Mouse (Mus musculus): ENCODE results near the gene Kcne3.
A peak's percentile ranks its signal among the peaks of the same experiment; 100 is the strongest.

Kcne3 gene

GRCm38 (mm10) chr7:100176269-100176668 is at the start of gene Kcne3:
Gene Kcne3 (plus strand): TSS chr7:100176502.
- no peak for DNase-seq (ENCODE audit: low read depth, low spot score)

DNA sequence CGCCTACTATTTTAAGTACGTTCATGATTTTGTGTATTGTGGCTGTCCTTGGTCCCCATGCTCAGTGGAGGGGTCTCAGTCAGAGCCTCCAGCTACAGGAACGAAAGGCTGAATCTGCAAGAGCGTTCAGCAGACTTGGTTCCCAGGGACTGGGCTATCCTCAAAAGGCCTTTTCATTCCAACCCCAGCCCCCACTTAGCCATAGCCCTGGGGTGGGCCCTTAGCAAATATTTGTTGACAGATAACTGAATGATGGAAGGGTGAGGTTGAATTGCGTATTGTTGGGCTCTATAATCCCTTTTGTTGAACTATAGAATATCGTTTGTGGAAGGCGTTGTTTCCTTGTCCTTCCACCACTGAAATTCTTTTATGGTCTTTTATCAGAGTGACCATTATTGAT is 49.8 kb upstream of the Kcne3 start:
- DNase-seq (ENCODE audit: low read depth, low spot score) = no peak

DNA sequence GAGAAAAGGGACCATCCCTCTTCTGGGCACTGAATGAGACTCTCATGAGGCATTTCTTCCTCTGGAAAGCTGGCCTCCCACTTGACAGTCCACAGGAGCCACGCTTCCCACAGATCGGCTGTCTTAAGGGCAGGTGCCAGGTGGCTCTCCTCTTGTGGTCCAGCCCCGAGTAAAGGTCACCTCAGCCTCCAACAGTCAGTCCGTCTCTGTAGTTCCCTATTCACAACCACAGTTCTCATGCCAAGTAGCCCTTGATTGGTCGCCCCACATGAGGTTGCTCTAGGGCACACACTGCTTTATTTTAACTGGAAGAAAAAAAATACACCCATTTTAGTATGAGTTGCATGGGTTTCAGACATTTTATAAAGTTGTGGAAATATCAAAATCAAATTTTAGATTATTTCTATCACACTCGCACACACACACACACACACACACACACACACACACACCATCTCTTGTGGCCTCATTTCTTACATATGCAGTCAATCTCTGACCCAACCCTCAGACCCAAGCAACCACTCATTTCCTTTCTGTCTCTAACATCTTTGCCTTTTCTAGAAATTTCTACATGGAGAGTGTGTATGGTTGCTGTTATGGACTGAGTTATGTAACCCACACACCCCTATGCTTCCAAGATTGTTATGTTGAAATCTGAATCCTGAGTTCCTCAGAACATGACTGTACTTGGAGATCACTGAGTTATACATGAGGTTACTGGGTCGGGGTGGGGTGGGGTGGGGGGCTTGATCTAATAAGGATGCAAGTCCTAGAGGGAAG is 47.9 kb upstream of the Kcne3 start:
- DNase-seq (ENCODE audit: low read depth, low spot score) = no peak

DNA sequence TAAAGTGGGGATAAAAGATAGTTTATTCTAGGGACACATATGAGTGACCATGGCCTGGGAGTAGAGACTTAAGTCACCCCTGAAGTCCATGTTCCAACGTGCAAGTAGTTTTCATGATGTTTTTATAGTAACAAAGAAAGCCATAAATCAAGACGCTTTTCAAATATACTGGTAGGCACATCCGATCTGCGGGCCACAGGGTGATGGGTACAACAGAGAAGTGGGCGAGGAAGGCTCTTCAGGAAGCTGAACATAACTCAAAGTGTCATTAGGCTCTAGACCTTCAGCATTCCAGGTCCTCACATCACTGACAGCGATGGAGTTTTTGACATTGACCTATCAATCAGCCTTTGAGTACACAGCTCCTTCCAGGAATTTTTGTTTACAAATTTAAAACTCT is 45.7 kb upstream of the Kcne3 start:
- no peak for DNase-seq (ENCODE audit: low read depth, low spot score)

- DNase-seq (ENCODE audit: low read depth, low spot score) = no peak
Measured at GRCm38 (mm10) chr7:100132379-100132778, 43.9 kb upstream of the Kcne3 start.

DNA sequence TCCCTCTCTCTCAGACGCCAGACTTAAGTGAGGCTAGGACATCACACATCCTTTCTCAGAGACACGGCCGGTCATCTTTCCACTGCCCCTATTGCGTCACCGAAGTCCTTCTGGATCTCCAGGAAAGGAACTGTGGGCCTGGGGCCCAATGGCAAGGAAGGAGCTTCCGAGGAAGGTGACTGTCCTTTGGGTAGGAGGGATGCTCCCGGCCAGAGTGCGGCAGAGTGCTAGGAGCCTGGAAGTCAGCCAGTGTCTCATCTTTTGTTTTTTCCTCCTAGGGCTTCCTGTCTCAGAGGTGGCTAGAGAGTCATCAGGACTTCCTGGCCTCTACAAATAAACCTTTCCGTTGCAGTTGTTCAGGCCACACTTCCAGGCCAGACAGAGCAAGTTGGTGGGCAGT is 39.3 kb upstream of the Kcne3 start:
- DNase-seq (ENCODE audit: low read depth, low spot score) = no peak

- no peak for DNase-seq (ENCODE audit: low read depth, low spot score)
Measured at GRCm38 (mm10) chr7:100138075-100138474, 38.2 kb upstream of the Kcne3 start.

DNA sequence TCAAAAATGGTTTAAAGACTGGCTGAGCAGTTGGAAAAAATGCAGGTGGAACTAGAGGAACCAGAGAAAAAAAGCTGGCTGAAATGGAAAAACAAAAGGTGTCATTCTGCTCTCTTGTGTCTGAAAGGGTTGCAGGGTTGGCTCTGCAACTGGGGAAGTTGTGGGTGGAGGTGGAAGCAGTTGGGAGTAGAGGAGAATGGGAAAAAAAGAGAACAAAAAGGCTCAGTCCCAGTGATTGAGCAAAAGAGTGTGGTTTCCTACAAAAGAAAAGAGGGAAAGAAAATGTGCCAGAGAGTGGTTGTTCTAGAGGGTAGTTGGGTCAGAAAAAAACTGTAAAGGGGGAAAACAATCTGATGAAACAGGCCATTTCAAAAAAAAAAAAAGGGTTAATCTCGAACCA is 35.7 kb upstream of the Kcne3 start:
- DNase-seq (ENCODE audit: low read depth, low spot score) = no peak

- DNase-seq (ENCODE audit: low read depth, low spot score) = no peak
Measured at GRCm38 (mm10) chr7:100148586-100148985, 27.7 kb upstream of the Kcne3 start.

GRCm38 (mm10) chr7:100150086-100150485 is 26.2 kb upstream of the Kcne3 start:
- DNase-seq (ENCODE audit: low read depth, low spot score) = no peak

DNA sequence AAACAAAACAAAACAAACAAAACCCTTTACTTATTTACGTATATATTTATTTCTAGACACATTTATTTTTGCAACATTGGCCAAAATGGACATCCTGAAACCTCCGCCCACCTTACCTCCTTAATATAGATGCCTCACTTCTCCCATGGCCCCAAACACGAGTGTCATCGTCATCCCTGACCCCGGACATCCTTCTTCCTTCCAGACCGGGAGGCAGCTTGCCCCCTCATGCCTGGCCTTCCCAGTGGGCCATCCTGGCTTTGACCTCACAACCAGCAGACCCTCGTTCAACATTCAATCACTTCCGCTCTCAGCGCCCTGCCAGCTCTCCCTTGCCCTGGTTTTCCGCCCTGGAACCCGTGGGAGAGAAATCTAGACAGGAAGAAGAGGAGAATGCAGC is 25.7 kb upstream of the Kcne3 start:
- DNase-seq (ENCODE audit: low read depth, low spot score) = no peak

- DNase-seq (ENCODE audit: low read depth, low spot score) = no peak
Measured at GRCm38 (mm10) chr7:100157669-100158068, 18.6 kb upstream of the Kcne3 start.

GRCm38 (mm10) chr7:100159105-100159841 is 17.0 kb upstream of the Kcne3 start, which contains the start of gene Lipt2:
Gene Lipt2 (plus strand): TSS chr7:100159277.
- peak; percentile 73 for DNase-seq (ENCODE audit: low read depth, low spot score)

DNA sequence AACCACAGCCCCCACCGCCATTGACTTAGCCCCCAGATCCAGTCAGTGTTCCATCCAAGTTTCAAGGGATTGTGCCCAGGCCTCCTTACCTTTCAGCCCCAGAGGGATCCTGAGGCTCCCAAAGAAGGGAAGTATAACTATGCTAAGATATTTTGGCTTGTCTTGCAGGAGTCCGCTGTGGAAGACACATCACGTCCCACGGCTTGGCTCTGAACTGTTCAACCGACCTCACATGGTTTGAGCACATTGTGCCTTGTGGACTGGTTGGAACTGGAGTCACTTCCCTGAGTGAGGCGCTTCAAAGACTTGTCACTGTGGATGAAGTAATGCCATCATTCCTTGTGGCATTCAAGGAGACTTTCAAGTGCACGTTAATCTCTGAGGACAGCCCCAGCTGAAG is 16.3 kb upstream of the Kcne3 start:
- no peak for DNase-seq (ENCODE audit: low read depth, low spot score)

DNA sequence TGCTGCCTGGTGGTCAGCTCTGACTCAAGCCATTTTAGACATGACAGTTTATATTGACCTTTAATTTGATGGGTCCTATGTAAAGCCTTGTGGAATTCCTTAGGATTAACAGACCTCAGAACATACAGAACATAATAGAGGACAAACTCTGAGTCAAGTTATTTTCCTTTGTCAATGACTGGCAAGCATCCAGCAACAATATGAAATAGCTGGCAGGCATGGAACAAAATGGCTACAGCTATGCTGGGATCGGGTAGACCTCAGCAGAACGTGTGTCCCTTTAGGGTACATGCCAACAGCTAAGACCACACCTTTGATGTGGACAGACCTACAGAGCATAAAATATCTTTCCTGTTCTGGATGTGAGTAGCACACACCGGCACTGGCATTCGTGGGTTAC is 12.8 kb upstream of the Kcne3 start:
- DNase-seq (ENCODE audit: low read depth, low spot score) = no peak

- DNase-seq (ENCODE audit: low read depth, low spot score) = no peak
Measured at GRCm38 (mm10) chr7:100168654-100169053, 7.6 kb upstream of the Kcne3 start.

DNA sequence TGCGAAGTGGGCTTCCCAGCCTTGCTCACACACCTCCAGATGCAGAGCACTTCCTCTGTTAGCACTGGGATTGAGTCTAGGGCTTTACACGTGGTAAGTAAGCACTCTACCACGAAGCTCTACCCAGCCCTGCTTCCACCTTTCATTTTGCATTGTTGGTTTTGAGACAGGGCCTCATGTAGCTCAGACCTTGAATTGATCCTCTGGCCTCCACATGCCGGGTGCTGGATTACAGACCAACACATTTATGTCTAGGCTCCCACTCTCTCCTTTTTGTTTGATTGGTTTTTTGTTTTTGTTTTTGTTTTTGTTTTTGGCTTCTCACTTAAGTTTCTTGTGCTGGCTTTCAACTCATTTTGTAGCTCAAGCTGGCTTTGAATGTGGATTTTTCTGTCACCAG is 5.5 kb upstream of the Kcne3 start:
- no peak for DNase-seq (ENCODE audit: low read depth, low spot score)

DNA sequence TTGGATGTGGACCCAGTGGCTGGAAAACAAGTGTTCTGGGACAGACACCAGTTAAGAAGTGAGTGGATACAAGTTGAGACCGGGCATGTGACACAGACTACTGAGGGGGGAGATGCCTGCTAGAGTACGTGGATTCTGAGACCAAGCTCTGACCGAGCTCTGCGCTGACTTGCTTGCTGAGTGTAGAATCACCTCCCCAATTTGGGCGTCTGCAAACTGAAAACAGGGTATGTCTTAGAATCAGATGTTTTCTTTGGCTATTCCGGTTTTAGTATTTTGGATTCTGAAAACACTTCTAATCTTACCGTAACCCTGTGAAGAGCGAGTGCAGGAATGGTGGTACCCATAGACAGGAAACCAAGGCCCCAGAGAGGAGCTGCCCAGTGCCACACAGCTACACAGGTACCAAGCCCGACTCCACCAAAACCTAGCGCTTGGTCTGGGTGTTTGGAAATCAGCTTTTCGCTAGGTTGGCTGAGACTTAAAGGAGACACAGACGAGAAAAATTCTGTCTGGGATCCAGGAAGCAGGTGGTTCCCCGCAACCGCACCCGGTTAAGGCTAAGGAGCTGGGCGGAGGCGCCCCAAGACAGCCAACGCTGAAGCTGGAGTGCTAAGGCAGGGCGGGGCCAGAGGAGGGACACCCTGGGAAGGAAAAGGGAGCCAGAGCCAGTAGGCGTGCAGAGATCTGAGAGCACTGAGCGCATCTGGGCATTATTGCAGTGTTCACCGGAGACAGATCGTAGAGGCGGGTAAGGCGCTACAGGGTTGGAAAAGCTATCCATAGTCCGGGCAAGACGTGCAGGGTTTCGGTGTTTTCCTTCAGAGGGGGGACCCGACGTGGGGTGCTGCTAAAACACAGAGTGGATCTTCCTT is 2.0 kb downstream of the Kcne3 start:
- DNase-seq (ENCODE audit: low read depth, low spot score) = no peak

- DNase-seq (ENCODE audit: low read depth, low spot score) = no peak
Measured at GRCm38 (mm10) chr7:100178891-100179233, 2.6 kb downstream of the Kcne3 start.

DNA sequence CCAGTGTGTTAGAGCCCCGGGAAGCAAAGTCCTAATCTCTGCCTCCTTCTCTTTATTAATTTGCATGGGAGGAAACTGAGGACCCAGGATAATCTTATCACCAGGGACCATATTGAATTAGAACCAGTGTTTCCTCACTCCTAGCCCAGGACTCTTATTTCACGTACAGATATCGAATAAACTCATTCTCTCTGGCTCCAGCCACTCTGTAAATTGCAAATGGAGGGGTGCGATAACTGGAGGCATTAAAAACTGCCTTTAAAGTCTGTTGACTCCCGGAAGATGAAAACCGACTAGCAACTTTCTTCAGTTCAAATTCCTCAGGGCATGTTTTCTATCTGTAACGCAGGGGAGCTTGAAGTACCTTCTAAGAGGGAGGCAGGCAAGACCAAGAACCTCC is 3.1 kb downstream of the Kcne3 start:
- DNase-seq (ENCODE audit: low read depth, low spot score) = no peak

- no peak for DNase-seq (ENCODE audit: low read depth, low spot score)
Measured at GRCm38 (mm10) chr7:100179836-100180407, 3.6 kb downstream of the Kcne3 start.

GRCm38 (mm10) chr7:100181176-100181575 is 4.9 kb downstream of the Kcne3 start:
- DNase-seq (ENCODE audit: low read depth, low spot score) = no peak

Data from WW6 (cell line).